Mouse (Mus musculus): ENCODE results near the gene Zfp493.

GRCm38 (mm10) chr13:67812961-67813709 lies 33.6 kb downstream of the Zfp493 start:
- TF ChIP-seq TCF12 (IDR thresholded peaks at IDR 0.05; ENCODE audit: insufficient read depth, poor library complexity, severe bottlenecking) (no peak), MAX (IDR thresholded peaks at IDR 0.05; ENCODE audit: low read depth) (no peak), POLR2A (IDR thresholded peaks at IDR 0.05; ENCODE audit: insufficient read length, low read depth) (no peak), USF1 (IDR thresholded peaks at IDR 0.05; ENCODE audit: low read depth) (no peak), REST (IDR thresholded peaks at IDR 0.05; ENCODE audit: insufficient read depth, insufficient read length) (no peak), SRF (IDR thresholded peaks at IDR 0.05; ENCODE audit: control insufficient read depth, insufficient read length, low read depth) (no peak), E2F4 (IDR thresholded peaks at IDR 0.05; ENCODE audit: insufficient read depth) (no peak), MYOD1 (IDR thresholded peaks at IDR 0.05; ENCODE audit: control insufficient read depth in 1 of 3, insufficient read length in 2 of 3, low read depth in 2 of 3) (no peak), POLR2AphosphoS2 (IDR thresholded peaks at IDR 0.05; ENCODE audit: insufficient read length, low read depth) (no peak)
